Mouse (Mus musculus) hematopoietic stem cell, adult 5-6 weeks (primary cell): ENCODE data around the gene Orm3. TPM values are rescaled to one million over a fixed set of nuclear protein-coding genes. Genes with fewer than 3 reads are reported as not detected.

Source experiments
- total RNA-seq: library from RNA; stranded (forward); fragments of 172-1452, 232-1000 nt; gene quantifications from 2 replicates; pipeline ENCODE4 v1.2.3, GENCODE M21; 2017

The Orm3 gene
- total RNA-seq, 1 experiment from 2014 or later: not detected

Other genes starting within 250 kb of the Orm3 start
- not detected in 2 replicates for gene Ambp, start 201.4 kb upstream of the Orm3 start, total RNA-seq
- gene Kif12, start 184.0 kb upstream of the Orm3 start, total RNA-seq: not detected in 2 replicates
- not detected in 2 replicates for gene Col27a1, start 142.2 kb upstream of the Orm3 start, total RNA-seq
- gene Orm1, start 11.6 kb upstream of the Orm3 start, total RNA-seq: 0.84 and 11.3 TPM in 2 replicates
- not detected in 2 replicates for gene Orm2, start 6.3 kb downstream of the Orm3 start, total RNA-seq
- 19.1 and 22.1 TPM in 2 replicates for gene Akna, start 47.2 kb downstream of the Orm3 start, total RNA-seq
- gene Whrn, start 139.8 kb downstream of the Orm3 start, total RNA-seq: 4.4 and 6.1 TPM in 2 replicates
- 71.6 and 116 TPM in 2 replicates for gene Atp6v1g1, start 188.6 kb downstream of the Orm3 start, total RNA-seq
- gene Tmem268, start 202.6 kb downstream of the Orm3 start, total RNA-seq: 10.3 and 40.9 TPM in 2 replicates
- gene Gm11213, start 249.1 kb downstream of the Orm3 start, total RNA-seq: not detected in 2 replicates